Mouse (Mus musculus) kidney, embryonic 14.5 days (tissue): ENCODE results near the gene Unk. TPM values are rescaled to one million over a fixed set of nuclear protein-coding genes. Genes with fewer than 3 reads are reported as not detected.
A peak's percentile ranks its signal among the peaks of the same experiment; 100 is the strongest.

Experiments
- ATAC-seq: fragments of 200-750 bp; cut with Nextera tagmentation; 2 replicates; pipeline ENCODE4 v1.8.0; 2017; ENCODE audit warnings: moderate number of reproducible peaks, mild to moderate bottlenecking, moderate TSS enrichment, moderate library complexity; ENCODE audit not compliant: low FRiP score, low TSS enrichment
- H3K27ac ChIP-seq: fragments of 300-500 bp; sonication (generic); 2 replicates; pipeline ENCODE4 v1.5.1; 2014; ENCODE audit warnings: low read depth, mild to moderate bottlenecking, low read length, moderate library complexity, mixed read lengths
- H3K27me3 ChIP-seq: fragments of 300-500 bp; sonication (generic); 2 replicates; pipeline ENCODE4 v1.6.1; 2014; ENCODE audit warnings: mild to moderate bottlenecking, low read length; ENCODE audit not compliant: control insufficient read depth, insufficient read depth
- H3K36me3 ChIP-seq: fragments of 300-500 bp; sonication (generic); 2 replicates; pipeline ENCODE4 v1.6.1; 2014; ENCODE audit warnings: low read length, mixed read lengths; ENCODE audit not compliant: control insufficient read depth, insufficient read depth
- H3K4me1 ChIP-seq: fragments of 300-500 bp; sonication (generic); 2 replicates; pipeline ENCODE4 v1.6.1; 2014; ENCODE audit warnings: low read length, mixed read lengths; ENCODE audit not compliant: control insufficient read depth, insufficient read depth
- H3K4me2 ChIP-seq: fragments of 300-500 bp; sonication (generic); replicated peaks from 2 replicates; pipeline ENCODE4 v1.6.1; 2014; ENCODE audit warnings: low read depth, mild to moderate bottlenecking, low read length
- H3K4me3 ChIP-seq: fragments of 300-500 bp; sonication (generic); 2 replicates; pipeline ENCODE4 v1.5.1; 2014; ENCODE audit warnings: mild to moderate bottlenecking, low read length
- H3K9ac ChIP-seq: fragments of 300-500 bp; sonication (generic); 2 replicates; pipeline ENCODE4 v1.6.1; 2014; ENCODE audit warnings: low read depth, mild to moderate bottlenecking, low read length, moderate library complexity
- H3K9me3 ChIP-seq: fragments of 300-500 bp; sonication (generic); 2 replicates; pipeline ENCODE4 v1.6.1; 2016; ENCODE audit warnings: low read length; ENCODE audit not compliant: control insufficient read depth
- WGBS: fragments of 180-500 bp; shearing (Covaris S2); extraction: QIAGEN DNeasy Blood & Tissue Kit; methylation state at CpG from one replicate; pipeline ENCODE4 v1.1.7; 2014; 5-methylcytosine and 5-hydroxymethylcytosine counted together
- polyA plus RNA-seq: library from polyadenylated mRNA; unstranded; fragments of >200 nt; fragmentation: Nextera tagmentation; extraction: Ambion mirVana; gene quantifications from 2 replicates; pipeline ENCODE4 v1.2.1, GENCODE M21; 2014

Unk gene
- polyA plus RNA-seq, 1 experiment from 2014 or later: 37.2 TPM

GRCm38 (mm10) chr11:116110540-116110939 lies 80.4 kb downstream of the Unk start:
- ATAC-seq: no peak; the same call in 1 of the 2 replicates
- no peaks in the 10 kb centered on the region for H3K36me3 ChIP-seq
- H3K9ac ChIP-seq: peak overlapping the region; percentile 56; the same call in 1 of the 2 replicates
- WGBS: 24% methylated on average over 10 of the region's 10 CpGs
- H3K27ac ChIP-seq: no peak overlapping the region
- peaks cover 36% of the 10 kb centered on the region for H3K4me1 ChIP-seq
- peak overlapping the region; percentile 59 for H3K4me2 ChIP-seq
- H3K27me3 ChIP-seq: peaks cover 40% of the 10 kb centered on the region
- no peaks in the 10 kb centered on the region for H3K9me3 ChIP-seq
- H3K4me3 ChIP-seq: peak overlapping the region; percentile 47

Other genes with a start within 250 kb of the Unk start
- 14.2 and 17.5 TPM in 2 replicates for gene Caskin2, start 216.7 kb upstream of the Unk start, polyA plus RNA-seq
- gene Tsen54, start 215.6 kb upstream of the Unk start, polyA plus RNA-seq: 26.2 and 34.9 TPM in 2 replicates
- 24.3 and 28.7 TPM in 2 replicates for gene Llgl2, start 206.3 kb upstream of the Unk start, polyA plus RNA-seq
- 2.8 and 5.5 TPM in 2 replicates for gene Myo15b, start 171.9 kb upstream of the Unk start, polyA plus RNA-seq
- gene Smim5, start 130.4 kb upstream of the Unk start, polyA plus RNA-seq: 2.3 and 2.9 TPM in 2 replicates
- 9.4 and 9.6 TPM in 2 replicates for gene Smim6, start 118.3 kb upstream of the Unk start, polyA plus RNA-seq
- 41.4 and 48.1 TPM in 2 replicates for gene Sap30bp, start 97.0 kb upstream of the Unk start, polyA plus RNA-seq
- 13.0 and 19.1 TPM in 2 replicates for gene Recql5, start 96.8 kb upstream of the Unk start, polyA plus RNA-seq
- gene Itgb4, start 55.6 kb upstream of the Unk start, polyA plus RNA-seq: 1.1 and 2.1 TPM in 2 replicates
- 155 and 166 TPM in 2 replicates for gene Galk1, start 17.6 kb upstream of the Unk start, polyA plus RNA-seq
- gene H3f3b, start 2.4 kb upstream of the Unk start, polyA plus RNA-seq: 1,830 and 1,881 TPM in 2 replicates
- gene Unc13d, start 47.6 kb downstream of the Unk start, polyA plus RNA-seq: 1.3 and 1.5 TPM in 2 replicates
- gene Wbp2, start 56.7 kb downstream of the Unk start, polyA plus RNA-seq: 55.2 and 80.2 TPM in 2 replicates
- gene Trim47, start 96.9 kb downstream of the Unk start, polyA plus RNA-seq: 12.2 and 12.8 TPM in 2 replicates
- 3.2 and 4.1 TPM in 2 replicates for gene Trim65, start 100.8 kb downstream of the Unk start, polyA plus RNA-seq
- 111 and 114 TPM in 2 replicates for gene Mrpl38, start 108.5 kb downstream of the Unk start, polyA plus RNA-seq
- gene Fbf1, start 137.8 kb downstream of the Unk start, polyA plus RNA-seq: 19.6 and 36.8 TPM in 2 replicates
- 74.1 and 76.3 TPM in 2 replicates for gene Ten1, start 168.5 kb downstream of the Unk start, polyA plus RNA-seq
- gene Acox1, start 168.7 kb downstream of the Unk start, polyA plus RNA-seq: 16.3 and 27.4 TPM in 2 replicates
- 1.4 and 2.6 TPM in 2 replicates for gene Evpl, start 207.8 kb downstream of the Unk start, polyA plus RNA-seq
- 60.6 and 85.6 TPM in 2 replicates for gene Srp68, start 243.9 kb downstream of the Unk start, polyA plus RNA-seq